ENCODE assay signal across 31 mouse cellular contexts in the genomic region with DNA sequence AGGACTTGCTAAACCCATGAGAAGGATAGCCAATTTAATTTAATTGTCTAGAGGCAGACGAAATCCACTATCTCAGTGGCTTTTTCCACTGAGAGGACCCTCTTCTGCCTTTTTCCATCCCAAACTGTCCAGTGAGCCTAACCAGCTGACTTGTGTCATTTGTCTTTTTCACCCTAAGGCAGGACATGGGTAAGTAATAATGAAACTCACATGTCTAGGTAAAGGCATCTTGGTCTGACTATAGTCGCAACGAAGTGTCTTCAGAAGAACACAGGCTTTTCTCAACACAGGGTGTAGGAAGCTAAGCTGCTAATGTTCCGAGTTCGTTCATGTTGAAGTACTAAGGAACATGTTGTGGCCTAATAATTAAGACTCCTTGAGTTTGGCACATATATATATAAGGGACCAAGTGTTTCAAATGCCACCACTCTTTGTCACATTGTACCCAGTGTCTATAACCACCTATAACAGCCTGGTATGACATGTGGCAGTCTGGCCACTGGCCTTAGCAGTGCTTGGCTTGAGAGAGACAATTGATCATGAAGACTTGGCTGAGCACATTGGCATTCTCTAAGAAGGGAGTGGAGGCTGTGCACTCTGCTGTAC.
"Had no signal": no experiment of that assay in that cellular context is flagged by ENCODE, and none has a peak within 500 bp of the region (broad histone marks: within the 10 kb centered on the region; RNA-seq: fewer than 3 reads in every experiment).

No protein-coding gene starts in this region.

- H3K4me3 ChIP-seq: limb, embryonic 10.5 days; limb, embryonic 12.5 days; limb, embryonic 13.5 days; limb, embryonic 15.5 days; liver, embryonic 12.5 days; liver, embryonic 13.5 days; liver, embryonic 15.5 days; lung, embryonic 15.5 days; megakaryocyte, embryonic 14.5 days; midbrain, embryonic 10.5 days; midbrain, embryonic 12.5 days; midbrain, embryonic 13.5 days; midbrain, embryonic 15.5 days; myocyte; neural tube, embryonic 12.5 days had no signal

- H3K9ac ChIP-seq: limb, embryonic 12.5 days; limb, embryonic 13.5 days; limb, embryonic 15.5 days; liver, embryonic 12.5 days; liver, embryonic 13.5 days; liver, embryonic 14.5 days; liver, embryonic 15.5 days; liver, postnatal 0 days; lung, embryonic 14.5 days; lung, embryonic 15.5 days; midbrain, embryonic 12.5 days; midbrain, embryonic 13.5 days; midbrain, embryonic 15.5 days; neural tube, embryonic 12.5 days had no signal

- ATAC-seq: liver, embryonic 12.5 days; liver, postnatal 0 days; lung, postnatal 0 days; midbrain, embryonic 13.5 days; midbrain, embryonic 15.5 days; midbrain, embryonic 16.5 days had no signal

- H3K4me2 ChIP-seq: limb, embryonic 12.5 days; limb, embryonic 13.5 days; limb, embryonic 15.5 days; liver, embryonic 11.5 days; liver, embryonic 12.5 days; liver, embryonic 13.5 days; liver, embryonic 15.5 days; lung, embryonic 14.5 days; lung, embryonic 15.5 days; midbrain, embryonic 11.5 days; midbrain, embryonic 12.5 days; midbrain, embryonic 13.5 days; midbrain, embryonic 15.5 days; neural tube, embryonic 12.5 days had no signal

- H3K36me3 ChIP-seq: limb, embryonic 10.5 days; limb, embryonic 12.5 days; limb, embryonic 13.5 days; limb, embryonic 15.5 days; liver, embryonic 12.5 days; liver, embryonic 13.5 days; liver, embryonic 15.5 days; lung, embryonic 15.5 days; midbrain, embryonic 10.5 days; midbrain, embryonic 12.5 days; midbrain, embryonic 13.5 days; midbrain, embryonic 15.5 days; neural tube, embryonic 12.5 days had no signal

- H3K27ac ChIP-seq: limb, embryonic 10.5 days; limb, embryonic 12.5 days; limb, embryonic 13.5 days; limb, embryonic 15.5 days; liver, embryonic 12.5 days; liver, embryonic 13.5 days; liver, embryonic 14.5 days; liver, embryonic 15.5 days; lung, embryonic 15.5 days; macrophage; midbrain, embryonic 10.5 days; midbrain, embryonic 12.5 days; midbrain, embryonic 13.5 days; midbrain, embryonic 15.5 days; neural tube, embryonic 12.5 days had no signal

- H3K9me3 ChIP-seq: limb, embryonic 10.5 days; limb, embryonic 12.5 days; limb, embryonic 13.5 days; limb, embryonic 15.5 days; liver, embryonic 12.5 days; liver, embryonic 13.5 days; liver, embryonic 15.5 days; lung, embryonic 15.5 days; megakaryocyte, embryonic 14.5 days; midbrain, embryonic 10.5 days; midbrain, embryonic 12.5 days; midbrain, embryonic 13.5 days; midbrain, embryonic 15.5 days; neural tube, embryonic 12.5 days had no signal

- H3K4me1 ChIP-seq: limb, embryonic 10.5 days; limb, embryonic 12.5 days; limb, embryonic 13.5 days; limb, embryonic 15.5 days; liver, embryonic 12.5 days; liver, embryonic 13.5 days; liver, embryonic 15.5 days; lung, embryonic 15.5 days; megakaryocyte, embryonic 14.5 days; neural tube, embryonic 12.5 days had no signal

- H3K27me3 ChIP-seq: limb, embryonic 12.5 days; limb, embryonic 13.5 days; limb, embryonic 15.5 days; liver, embryonic 12.5 days; liver, embryonic 13.5 days; liver, embryonic 15.5 days; lung, embryonic 15.5 days; megakaryocyte, embryonic 14.5 days; midbrain, embryonic 12.5 days; midbrain, embryonic 13.5 days; midbrain, embryonic 15.5 days; neural tube, embryonic 12.5 days had no signal

- DNase-seq: left cerebral cortex, postnatal 4 days; liver; liver, embryonic 13.5 days; liver, postnatal 0 days; lung, adult 18-20 months; lung, adult 2 months; lung, embryonic 14.5 days; lung, postnatal 10 days; lung, postnatal 14 days; lung, postnatal 36 days; lung, postnatal 4 days had no signal
